Mouse (Mus musculus) c-Kit-positive CD71-positive TER-119-negative erythroid progenitor cells, embryonic 14.5 days (primary cell): Measurements from ENCODE around the gene Sash3.
"Not testable (repeated sequence)": the region's sequence is repeated elsewhere in the genome, so short reads cannot be mapped to it uniquely, and the experiment has no call there.

Experiments
- DNase-seq: peaks from one replicate; pipeline ENCODE4 v3.0.0-alpha.2; 2013; ENCODE audit warnings: low read depth

Sash3 gene

GRCm38 (mm10) chrX:48203763-48204162, 57.5 kb downstream of the Sash3 start:
- DNase-seq: no peak

- DNase-seq: no peak
Measured at GRCm38 (mm10) chrX:48204469-48204868, 58.2 kb downstream of the Sash3 start.

GRCm38 (mm10) chrX:48207761-48208487, 61.7 kb downstream of the Sash3 start:
- DNase-seq: no peak

- peak; percentile 74 for DNase-seq
Measured at GRCm38 (mm10) chrX:48208519-48209185, 62.4 kb downstream of the Sash3 start, which contains the start of gene Zdhhc9. Zdhhc9 (minus strand) TSS chrX:48208878.

GRCm38 (mm10) chrX:48209746-48210145, 63.5 kb downstream of the Sash3 start:
- DNase-seq: not testable (repeated sequence)
